Mouse (Mus musculus) embryonic facial prominence, embryonic 14.5 days (tissue): ENCODE measurements around the gene Tmem117. TPM values are rescaled to one million over a fixed set of nuclear protein-coding genes. Genes with fewer than 3 reads are reported as not detected.

Experiments
- ATAC-seq: fragments of 200-750 bp; cut with Nextera tagmentation; 2 replicates; pipeline ENCODE4 v1.8.0; 2017; ENCODE audit warnings: low read depth, moderate number of reproducible peaks, moderate TSS enrichment
- DNase-seq: peaks from one replicate; pipeline ENCODE4 v3.0.0-alpha.2; 2015; ENCODE audit warnings: low spot score
- H3K27ac ChIP-seq: fragments of 300-500 bp; sonication (generic); replicated peaks from 2 replicates; pipeline ENCODE4 v1.5.1; 2014; ENCODE audit warnings: low read depth, mild to moderate bottlenecking, low read length, moderate library complexity
- H3K27me3 ChIP-seq: fragments of 300-500 bp; sonication (generic); replicated peaks from 2 replicates; pipeline ENCODE4 v1.6.1; 2014; ENCODE audit warnings: low read length; ENCODE audit not compliant: control insufficient read depth, insufficient read depth
- H3K36me3 ChIP-seq: fragments of 300-500 bp; sonication (generic); 2 replicates; pipeline ENCODE4 v1.6.1; 2014; ENCODE audit warnings: low read length, mixed read lengths; ENCODE audit not compliant: control insufficient read depth, insufficient read depth
- H3K4me1 ChIP-seq: fragments of 300-500 bp; sonication (generic); 2 replicates; pipeline ENCODE4 v1.6.1; 2014; ENCODE audit warnings: antibody characterized with exemption, low read length; ENCODE audit not compliant: control insufficient read depth, insufficient read depth
- H3K4me2 ChIP-seq: fragments of 300-500 bp; sonication (generic); 2 replicates; pipeline ENCODE4 v1.6.1; 2014; ENCODE audit warnings: low read depth, mild to moderate bottlenecking, low read length, moderate library complexity, mixed read lengths
- H3K4me3 ChIP-seq: fragments of 300-500 bp; sonication (generic); 2 replicates; pipeline ENCODE4 v1.5.1; 2014; ENCODE audit warnings: low read depth, mild to moderate bottlenecking, low read length
- H3K9ac ChIP-seq: fragments of 300-500 bp; sonication (generic); 2 replicates; pipeline ENCODE4 v1.6.1; 2014; ENCODE audit warnings: low read depth, mild to moderate bottlenecking, low read length, moderate library complexity, mixed read lengths
- H3K9me3 ChIP-seq: fragments of 300-500 bp; sonication (generic); 2 replicates; pipeline ENCODE4 v1.6.1; 2016; ENCODE audit warnings: low read length; ENCODE audit not compliant: control insufficient read depth
- WGBS: fragments of 180-500 bp; shearing (Covaris S2); extraction: QIAGEN DNeasy Blood & Tissue Kit; methylation state at CpG from one replicate; pipeline ENCODE4 v1.1.7; 2014; 5-methylcytosine and 5-hydroxymethylcytosine counted together
- polyA plus RNA-seq: library from polyadenylated mRNA; unstranded; fragments of >200 nt; fragmentation: Nextera tagmentation; extraction: Ambion mirVana; gene quantifications from 2 replicates; pipeline ENCODE4 v1.2.1, GENCODE M21; 2014

Gene Tmem117
- polyA plus RNA-seq, 1 experiment from 2014 or later: 11.1 TPM

DNA sequence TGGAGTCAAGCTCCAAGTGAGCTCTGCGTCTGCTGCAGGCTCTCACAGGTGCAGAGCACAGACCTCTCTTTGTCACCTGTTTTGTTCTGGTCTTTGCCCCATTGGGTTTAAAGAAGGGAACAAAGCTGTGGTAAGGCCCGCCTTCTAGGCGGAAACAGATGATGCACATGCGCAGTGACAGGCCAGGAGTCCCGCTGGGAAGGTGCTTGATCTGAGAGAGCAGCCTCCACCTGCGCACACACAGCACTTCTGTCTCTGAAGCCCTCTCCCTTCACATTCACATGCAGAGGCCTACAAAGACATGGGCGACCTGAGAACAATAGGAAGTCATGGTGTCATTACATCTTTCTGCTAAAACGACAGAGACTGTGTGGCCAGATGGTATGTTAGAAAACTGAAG is 172.4 kb downstream of the Tmem117 start:
- Histone ChIP-seq H3K4me2 (no peak overlapping the region), H3K4me1 (no peaks in the 10 kb centered on the region), H3K9me3 (no peaks in the 10 kb centered on the region), H3K27me3 (no peaks in the 10 kb centered on the region), H3K27ac (no peak overlapping the region), H3K36me3 (no peaks in the 10 kb centered on the region), H3K9ac (no peak overlapping the region), H3K4me3 (no peak overlapping the region)
- ATAC-seq (peak; percentile 76; the same call in 1 of the 2 replicates), DNase-seq (peak; percentile 22)
- 65% methylated on average over 8 of the region's 8 CpGs for WGBS

DNA sequence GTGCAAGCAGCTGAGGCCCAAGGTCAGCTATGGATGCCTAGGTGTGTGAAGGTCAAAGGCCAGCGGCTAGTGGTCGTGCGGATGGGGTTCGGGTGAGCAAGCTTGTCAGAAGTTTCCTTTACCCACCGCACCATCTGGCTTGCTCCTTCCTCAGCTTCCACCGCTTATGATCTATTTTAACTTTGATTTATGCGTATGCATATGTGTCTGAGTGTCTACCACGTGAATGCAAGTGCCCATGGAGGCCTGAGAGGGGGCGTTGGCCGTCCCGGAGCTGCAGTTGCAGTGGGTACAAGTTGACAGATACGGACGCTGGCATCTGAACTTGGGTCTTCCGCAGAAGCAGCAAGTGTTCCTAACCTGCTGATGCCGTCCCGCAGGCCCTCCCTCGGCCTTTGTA is 173.8 kb downstream of the Tmem117 start:
- no peak for DNase-seq
- Histone ChIP-seq H3K27me3 (no peaks in the 10 kb centered on the region), H3K27ac (no peak overlapping the region), H3K9me3 (no peaks in the 10 kb centered on the region), H3K36me3 (no peaks in the 10 kb centered on the region), H3K4me3 (no peak overlapping the region), H3K4me2 (no peak overlapping the region), H3K4me1 (no peaks in the 10 kb centered on the region), H3K9ac (no peak overlapping the region)
- WGBS: 84% methylated on average over 17 of the region's 17 CpGs
- no peak for ATAC-seq

DNA sequence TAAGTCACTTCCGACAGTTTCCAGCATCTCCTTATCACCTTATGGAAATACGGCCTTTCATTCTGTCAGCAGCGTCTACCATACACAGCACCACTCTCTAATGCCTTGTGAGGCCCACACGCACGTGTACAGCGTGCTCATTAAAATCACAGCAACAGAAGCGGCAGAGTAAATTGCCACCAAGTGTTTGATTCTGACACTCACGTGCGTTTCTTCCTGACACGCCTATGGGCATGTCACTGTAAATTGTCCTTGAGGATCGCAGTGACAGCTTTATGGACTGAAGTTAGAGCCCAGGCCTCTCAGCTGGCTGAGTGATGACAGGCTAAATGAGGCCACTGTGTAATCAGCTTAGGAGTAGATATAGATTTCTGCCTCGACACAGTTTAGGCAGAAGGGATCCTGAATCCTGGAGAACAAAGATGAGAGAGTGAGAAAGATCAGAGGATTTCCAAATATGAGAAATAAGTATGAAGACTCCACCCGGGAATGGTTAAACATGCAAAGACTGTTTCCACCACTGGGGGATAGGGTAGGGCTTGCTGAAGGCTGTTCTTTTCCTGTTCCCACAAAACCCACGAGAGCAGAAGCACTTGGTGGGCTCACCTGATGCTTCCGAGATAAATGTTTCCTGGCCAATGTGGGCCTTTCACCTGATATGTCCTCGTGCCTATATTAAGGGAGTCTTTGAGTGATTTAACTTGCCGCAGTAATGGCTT is 174.8 kb downstream of the Tmem117 start:
- 65% methylated on average over 17 of the region's 17 CpGs for WGBS

DNA sequence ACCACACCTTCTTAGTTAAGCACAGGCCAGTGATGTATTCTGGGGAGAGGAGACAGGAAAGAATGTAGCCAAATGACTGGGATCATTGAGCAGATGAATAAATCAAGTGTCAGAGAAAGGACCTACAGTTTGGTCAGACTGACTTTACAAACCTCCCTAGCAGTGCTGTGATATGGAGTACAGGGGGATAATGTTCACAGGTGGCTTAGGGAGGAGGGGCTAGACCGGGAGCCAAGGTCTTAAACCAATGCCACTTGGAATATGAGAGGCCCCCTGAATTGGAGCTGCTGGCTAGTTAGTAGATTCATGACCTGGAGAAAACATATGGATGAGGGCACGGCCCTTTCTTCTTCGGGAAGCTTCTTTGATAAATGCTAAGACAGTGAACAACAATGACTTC is 177.0 kb downstream of the Tmem117 start:
- Histone ChIP-seq H3K36me3 (no peaks in the 10 kb centered on the region), H3K9me3 (no peaks in the 10 kb centered on the region), H3K4me1 (0 out of 2 replicates have a peak, but pooled peaks cover 6% of the 10 kb centered on the region), H3K4me3 (no peak overlapping the region), H3K4me2 (no peak overlapping the region), H3K9ac (no peak overlapping the region), H3K27ac (no peak overlapping the region), H3K27me3 (no peaks in the 10 kb centered on the region)
- 85% methylated on average over 3 of the region's 3 CpGs for WGBS
- DNase-seq (no peak), ATAC-seq (no peak)

More for the DNA sequence above, 174.8 kb downstream of the Tmem117 start:
- Histone ChIP-seq H3K4me1 (no peaks in the 10 kb centered on the region), H3K9me3 (no peaks in the 10 kb centered on the region), H3K4me3 (no peak overlapping the region), H3K4me2 (no peak overlapping the region), H3K27ac (no peak overlapping the region), H3K27me3 (no peaks in the 10 kb centered on the region), H3K9ac (no peak overlapping the region), H3K36me3 (no peaks in the 10 kb centered on the region)
- DNase-seq (peak; percentile 17), ATAC-seq (no peak)

DNA sequence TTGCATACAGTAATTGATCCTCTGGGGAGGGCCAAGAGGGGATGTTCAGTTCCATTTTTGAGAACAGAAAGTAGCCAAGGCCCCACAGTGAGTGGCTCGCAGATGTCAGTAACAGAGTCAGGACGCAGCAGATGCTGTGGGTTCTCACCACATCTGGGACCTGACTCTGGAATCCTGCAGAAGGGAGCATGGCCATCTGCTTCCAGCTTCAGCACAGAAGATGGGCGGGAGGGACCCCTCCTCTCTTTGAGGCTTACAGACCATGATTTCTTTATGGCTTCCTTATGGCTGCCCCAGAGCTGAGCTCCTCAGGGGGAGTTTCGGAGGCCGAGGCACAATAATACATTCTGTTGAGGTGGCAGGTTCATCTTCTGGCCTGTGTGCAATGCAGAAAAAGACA is 182.5 kb downstream of the Tmem117 start:
- no peak overlapping the region for H3K4me2 ChIP-seq
- no peaks in the 10 kb centered on the region for H3K36me3 ChIP-seq
- no peaks in the 10 kb centered on the region for H3K9me3 ChIP-seq
- no peak overlapping the region for H3K27ac ChIP-seq
- H3K27me3 ChIP-seq: no peaks in the 10 kb centered on the region
- ATAC-seq (peak; percentile 70), DNase-seq (peak; percentile 71)
- H3K4me3 ChIP-seq: no peak overlapping the region
- no peak overlapping the region for H3K9ac ChIP-seq
- 0 out of 2 replicates have a peak, but pooled peaks cover 6% of the 10 kb centered on the region for H3K4me1 ChIP-seq
- WGBS: 45% methylated on average over 5 of the region's 5 CpGs

DNA sequence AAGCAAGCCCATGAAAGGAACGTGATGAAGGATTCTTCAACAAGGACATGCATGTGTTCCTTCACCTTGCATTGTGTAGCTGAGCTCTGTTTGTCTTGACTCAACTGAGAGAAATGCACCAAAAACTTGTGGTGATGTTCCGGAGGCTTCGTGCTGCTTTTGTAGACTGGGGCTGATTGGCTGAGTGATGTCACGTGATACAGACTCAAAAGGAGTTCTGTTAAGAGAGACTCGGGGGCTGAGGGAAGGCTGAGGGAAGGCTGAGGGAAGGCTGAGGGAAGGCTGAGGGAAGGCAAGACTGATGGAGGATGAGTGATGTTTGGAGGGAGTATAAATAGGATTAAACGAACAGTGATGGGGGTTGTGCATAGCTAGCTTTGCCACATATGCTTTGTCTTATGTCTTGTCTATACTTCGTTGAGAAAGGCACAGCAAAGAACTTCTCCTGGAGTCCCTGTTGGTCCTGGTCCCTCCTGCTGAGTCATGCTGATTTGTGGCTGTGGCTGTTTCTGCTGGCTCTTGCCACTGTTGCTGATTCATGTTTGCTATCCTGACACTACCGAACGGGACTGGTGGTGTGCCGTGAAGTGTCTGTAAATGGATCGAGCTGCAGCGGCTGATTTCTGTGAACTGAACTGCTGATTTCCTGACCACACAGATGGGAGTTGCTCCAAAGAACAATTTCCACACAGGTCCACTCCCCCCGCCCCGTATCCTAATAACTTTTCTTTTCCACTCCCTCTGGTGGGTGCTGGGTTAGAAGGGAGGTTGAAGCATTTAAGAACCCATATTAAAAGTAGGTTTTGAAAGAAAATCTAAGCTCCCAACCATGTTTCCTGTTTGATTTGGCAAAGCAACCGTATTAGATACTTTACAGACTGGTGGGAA is 185.4 kb downstream of the Tmem117 start:
- Histone ChIP-seq H3K27me3 (no peaks in the 10 kb centered on the region), H3K36me3 (no peaks in the 10 kb centered on the region), H3K9ac (no peak overlapping the region), H3K9me3 (no peaks in the 10 kb centered on the region), H3K27ac (no peak overlapping the region; the same call in 1 of the 2 replicates), H3K4me1 (0 out of 2 replicates have a peak, but pooled peaks cover 6% of the 10 kb centered on the region), H3K4me3 (no peak overlapping the region), H3K4me2 (peak overlapping the region; percentile 24; the same call in 1 of the 2 replicates)
- peak; percentile 5; the same call in 1 of the 2 replicates for ATAC-seq
- WGBS: 72% methylated on average over 15 of the region's 15 CpGs
- peak; percentile 53 for DNase-seq

DNA sequence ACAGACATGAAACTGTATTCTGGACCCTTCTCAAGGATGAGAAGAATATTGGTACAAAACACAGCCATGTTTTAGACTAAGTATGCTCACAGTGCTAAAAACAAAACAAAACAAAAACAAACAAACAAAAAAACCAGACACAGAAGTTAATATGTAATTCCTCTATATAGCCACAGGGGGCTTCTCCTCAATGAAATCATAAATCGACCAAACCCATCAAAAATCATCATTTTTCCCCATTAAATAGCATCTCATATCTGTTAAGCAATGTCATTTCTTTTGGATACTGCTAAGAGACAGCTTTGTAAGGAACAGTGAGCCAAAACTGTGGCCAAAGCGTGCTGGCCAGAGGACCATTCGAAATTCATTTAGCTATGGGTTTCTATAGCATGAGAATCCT is 206.6 kb downstream of the Tmem117 start:
- Histone ChIP-seq H3K4me3 (no peak overlapping the region), H3K27me3 (no peaks in the 10 kb centered on the region), H3K27ac (no peak overlapping the region), H3K4me1 (no peaks in the 10 kb centered on the region), H3K9me3 (no peaks in the 10 kb centered on the region), H3K9ac (no peak overlapping the region), H3K4me2 (no peak overlapping the region), H3K36me3 (no peaks in the 10 kb centered on the region)
- ATAC-seq (no peak), DNase-seq (no peak)
- 94% methylated on average over 3 of the region's 3 CpGs for WGBS

DNA sequence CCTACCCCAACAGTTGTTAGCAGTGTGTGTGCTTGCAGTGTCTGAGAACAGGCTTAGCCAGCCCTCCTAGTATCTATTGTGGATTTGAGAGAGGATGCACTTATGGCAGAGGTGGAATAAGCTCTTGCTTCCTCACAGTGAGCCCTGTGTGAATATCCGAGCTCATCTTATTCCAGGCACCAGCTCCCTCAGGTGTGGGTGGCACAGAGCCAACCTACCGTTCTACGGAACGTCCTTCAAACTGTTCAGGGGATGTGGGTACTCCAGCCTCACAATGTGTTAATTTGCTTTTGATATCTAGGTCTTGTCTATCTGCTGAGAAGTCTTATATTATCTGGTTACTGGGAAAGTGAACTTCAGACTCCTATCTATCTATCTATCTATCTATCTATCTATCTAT is 209.6 kb downstream of the Tmem117 start:
- no peak for ATAC-seq
- H3K9ac ChIP-seq: no peak overlapping the region
- 73% methylated on average over 4 of the region's 4 CpGs for WGBS
- no peaks in the 10 kb centered on the region for H3K27me3 ChIP-seq
- no peak overlapping the region for H3K4me3 ChIP-seq
- H3K9me3 ChIP-seq: no peaks in the 10 kb centered on the region
- no peaks in the 10 kb centered on the region for H3K36me3 ChIP-seq
- no peak for DNase-seq
- no peak overlapping the region for H3K4me2 ChIP-seq
- H3K27ac ChIP-seq: no peak overlapping the region
- no peaks in the 10 kb centered on the region for H3K4me1 ChIP-seq
